Mouse (Mus musculus) liver (tissue): Measurements from ENCODE around the gene Hbq1b.
A peak's percentile ranks its signal among the peaks of the same experiment; 100 is the strongest.
"Not testable (repeated sequence)": the region's sequence is repeated elsewhere in the genome, so short reads cannot be mapped to it uniquely, and the experiment has no call there.

Source experiments
- DNase-seq: peaks from one replicate; pipeline ENCODE4 v3.0.0-alpha.2; 2020; ENCODE audit warnings: mixed read lengths

The Hbq1b gene

DNA sequence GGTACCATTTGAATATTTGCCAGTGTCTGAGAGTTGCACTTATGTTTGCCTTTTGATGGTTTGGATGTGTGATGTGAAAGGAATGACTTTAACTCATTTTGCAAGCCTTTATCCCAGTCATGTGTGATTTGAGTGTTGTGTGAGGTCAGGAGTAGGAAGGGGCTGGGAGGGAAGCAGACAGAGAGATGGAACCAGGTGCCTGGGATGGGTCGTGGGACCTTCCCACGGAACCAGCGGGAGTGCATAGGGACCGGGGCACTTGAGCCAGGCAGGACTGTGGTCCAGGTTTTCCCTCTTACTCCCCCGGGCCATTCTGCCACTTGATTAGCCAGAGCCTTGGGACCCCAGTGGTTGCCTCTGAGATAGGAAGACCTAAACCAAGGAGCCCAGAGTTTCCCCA is 18.8 kb upstream of the Hbq1b start:
- DNase-seq = peak; percentile 49

DNA sequence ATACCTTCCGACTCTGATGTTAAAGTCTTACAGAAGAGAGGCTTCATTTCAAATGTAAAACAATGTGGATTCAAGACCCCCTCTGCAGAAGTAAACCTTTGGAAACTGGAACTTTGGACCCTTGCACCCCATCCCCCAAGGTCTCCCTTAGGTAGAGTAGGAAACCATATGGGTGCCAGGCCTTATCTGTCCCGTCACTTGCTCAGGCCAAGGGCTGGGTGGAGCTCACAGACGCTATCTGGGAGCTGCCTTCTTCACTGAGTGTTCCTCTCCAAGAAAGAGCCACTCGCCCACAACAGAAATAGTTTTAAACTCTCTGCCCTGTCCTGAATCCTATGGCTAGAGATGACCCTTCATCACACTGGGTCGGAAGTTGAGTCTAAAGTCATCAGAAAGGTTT is 17.8 kb upstream of the Hbq1b start:
- peak; percentile 91 for DNase-seq

DNA sequence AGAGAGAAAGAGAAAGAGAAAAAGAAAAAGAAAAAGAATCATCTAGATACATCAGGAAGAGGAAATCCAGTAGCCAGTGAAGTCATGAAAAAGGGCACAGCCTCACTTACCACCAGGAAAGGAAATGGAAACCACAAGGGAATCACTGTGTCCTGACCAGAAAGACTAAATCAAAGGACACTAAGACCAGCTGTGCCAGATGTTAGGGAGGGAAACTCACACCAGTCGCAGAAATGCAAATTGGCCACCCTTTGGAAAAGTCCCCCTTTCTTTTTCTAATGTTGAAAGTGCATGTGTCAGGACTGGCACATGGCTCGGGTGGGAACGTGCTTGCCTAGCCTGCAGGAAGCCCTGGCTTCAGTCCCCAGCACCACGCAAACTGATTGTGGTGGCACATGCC is 15.6 kb upstream of the Hbq1b start:
- peak; percentile 25 for DNase-seq

DNA sequence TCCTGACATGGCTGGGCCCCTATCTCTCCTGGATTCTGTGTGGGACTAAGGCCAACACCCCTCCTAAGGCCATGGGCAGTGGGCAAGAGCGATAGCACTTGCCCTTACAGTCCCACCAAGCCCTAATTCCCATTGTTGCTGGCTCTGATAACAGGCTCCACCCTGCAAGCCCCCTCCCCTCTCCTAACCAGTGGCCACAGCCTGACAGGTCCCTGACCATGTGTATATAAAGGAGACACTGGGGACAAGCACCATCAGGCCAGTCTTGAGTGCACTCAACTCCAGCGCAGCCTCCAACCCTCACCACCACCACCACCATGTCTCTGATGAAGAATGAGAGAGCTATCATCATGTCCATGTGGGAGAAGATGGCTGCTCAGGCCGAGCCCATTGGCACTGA is 10.4 kb upstream of the Hbq1b start, which contains the start of gene Hba-x:
Gene Hba-x (plus strand): TSS at position 54 of the 400 bp plus-strand sequence.
- no peak for DNase-seq

DNA sequence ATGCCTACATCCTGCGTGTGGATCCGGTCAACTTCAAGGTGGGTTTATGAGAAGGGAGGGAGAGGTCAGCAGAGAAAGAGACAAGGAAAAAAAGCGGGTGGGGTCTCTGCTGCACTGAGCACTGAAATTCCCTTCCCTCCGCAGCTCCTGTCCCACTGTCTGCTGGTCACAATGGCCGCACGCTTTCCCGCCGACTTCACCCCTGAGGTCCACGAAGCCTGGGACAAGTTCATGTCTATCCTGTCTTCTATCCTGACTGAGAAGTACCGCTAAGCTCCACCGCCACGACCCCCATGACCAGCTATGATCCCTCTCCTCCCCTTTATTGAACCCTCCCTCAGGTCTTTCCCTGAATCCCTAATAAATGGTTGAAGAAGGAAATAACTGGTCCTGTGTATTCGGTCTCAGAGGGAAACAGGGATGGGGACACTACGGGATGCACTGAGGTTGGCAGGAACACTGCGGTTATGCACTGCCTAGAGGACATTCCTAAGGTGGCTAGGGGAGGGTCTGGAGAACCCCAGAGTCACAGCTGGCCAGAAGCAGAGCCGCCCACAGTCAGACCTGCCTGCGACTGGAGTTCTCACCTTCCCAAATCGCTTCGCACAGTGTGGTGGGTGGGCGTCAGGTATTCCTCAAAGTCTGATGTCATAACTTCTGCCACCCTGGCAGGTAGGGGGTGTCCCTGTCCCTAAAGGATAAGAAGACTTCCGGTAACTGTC is 8.9 kb upstream of the Hbq1b start:
- no peak for DNase-seq

DNA sequence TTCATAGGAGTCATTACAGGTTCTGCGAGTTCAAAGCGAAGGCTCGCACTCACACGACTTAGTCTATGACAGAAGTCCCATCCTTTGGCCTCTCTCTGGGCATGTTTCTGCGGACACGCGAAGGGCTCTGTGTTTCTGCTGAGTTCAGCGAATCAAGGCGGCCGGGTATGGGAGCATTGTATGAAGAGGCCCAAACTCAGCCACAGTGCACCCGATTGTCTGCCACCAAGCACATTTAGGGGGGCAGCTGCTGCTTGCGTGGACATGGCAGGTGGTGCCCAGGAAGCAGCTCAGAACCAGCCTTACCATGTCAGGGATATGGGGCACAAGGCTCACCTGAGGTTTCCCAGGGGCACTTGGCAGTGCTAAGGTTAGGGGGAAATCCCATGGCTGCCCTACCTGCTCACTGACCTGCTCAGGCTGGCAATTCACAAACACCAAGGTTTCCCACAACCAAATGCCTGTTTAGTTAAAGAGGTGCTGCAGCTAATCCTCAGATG is 8.3 kb upstream of the Hbq1b start:
- no peak for DNase-seq

DNA sequence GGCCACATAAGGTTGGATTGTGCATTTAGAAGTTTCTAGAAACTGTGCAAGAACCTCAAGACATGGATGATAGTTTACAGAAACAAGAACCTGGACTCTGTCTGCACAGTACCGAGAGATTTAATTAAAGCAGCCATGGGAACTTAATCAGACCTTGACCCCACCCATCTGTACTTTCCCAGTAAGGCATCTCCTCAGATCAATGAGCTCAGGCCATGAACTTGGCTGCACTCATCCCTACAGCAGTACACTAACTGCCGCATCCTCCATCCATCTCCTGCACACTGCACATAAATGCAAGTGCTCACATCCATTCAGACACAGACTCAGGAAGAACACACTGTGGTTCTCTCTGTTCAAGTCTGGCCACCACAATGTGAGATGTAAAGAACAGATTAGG is 6.1 kb upstream of the Hbq1b start:
- peak; percentile 57 for DNase-seq

DNA sequence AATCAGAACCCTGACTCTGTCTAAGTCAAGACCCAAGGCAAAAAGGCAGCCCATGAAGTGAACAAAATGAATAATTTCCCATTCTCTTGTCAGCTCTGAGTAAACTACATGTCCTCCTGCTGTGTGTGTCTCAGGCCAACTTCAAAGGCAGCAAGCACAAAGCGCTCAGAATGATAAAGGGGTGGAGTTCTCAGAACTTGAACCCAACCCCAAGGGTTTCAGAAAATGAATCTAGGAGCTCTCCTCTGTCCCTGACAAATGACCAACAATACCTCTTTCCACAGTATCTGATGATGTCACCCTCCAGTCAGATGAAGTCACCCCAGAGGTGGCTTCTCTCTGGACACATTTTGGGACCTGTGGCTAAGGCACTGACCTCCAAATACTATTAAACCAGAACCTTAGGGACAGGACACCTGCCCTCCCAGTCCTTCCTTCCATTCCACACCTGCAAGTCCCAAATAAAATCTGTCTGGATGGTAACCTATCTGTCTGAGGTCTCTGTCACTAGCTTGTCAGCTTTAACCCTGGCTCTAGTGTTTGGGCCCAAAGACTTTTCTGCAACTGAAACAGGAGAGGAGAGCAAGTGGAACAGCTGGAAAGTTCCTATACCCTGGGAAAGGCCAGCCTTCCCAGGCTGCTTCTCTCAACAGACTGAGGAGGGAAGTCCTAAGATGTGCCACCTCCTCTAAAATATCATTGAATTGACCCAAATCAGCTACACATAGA is 5.2 kb upstream of the Hbq1b start:
- peak; percentile 66 for DNase-seq

DNA sequence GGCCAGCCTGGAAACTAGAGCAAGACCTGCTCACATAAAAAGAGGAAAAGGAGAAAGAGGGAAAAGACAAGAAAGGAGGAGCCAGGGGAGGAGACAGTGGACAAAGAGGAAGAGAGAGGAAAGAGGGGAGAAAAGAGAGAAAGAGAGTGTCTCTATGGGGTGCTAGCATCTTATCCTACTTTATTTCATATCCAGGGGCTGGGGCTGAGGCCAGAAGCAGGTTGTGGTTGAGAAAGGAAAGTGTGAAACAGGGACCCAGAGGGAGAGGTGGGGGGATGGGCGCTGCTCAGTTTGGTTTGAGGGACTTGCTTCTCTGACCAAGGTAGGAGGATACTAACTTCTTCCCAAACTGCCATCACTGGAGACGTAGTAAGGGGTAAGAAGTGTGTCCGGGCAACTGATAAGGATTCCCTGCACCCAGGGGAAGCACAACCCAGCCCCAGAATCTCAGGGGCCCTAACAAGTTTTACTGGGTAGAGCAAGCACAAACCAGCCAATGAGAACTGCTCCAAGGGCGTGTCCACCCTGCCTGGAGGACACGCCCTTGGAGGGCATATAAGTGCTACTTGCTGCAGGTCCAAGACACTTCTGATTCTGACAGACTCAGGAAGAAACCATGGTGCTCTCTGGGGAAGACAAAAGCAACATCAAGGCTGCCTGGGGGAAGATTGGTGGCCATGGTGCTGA is 3.5 kb upstream of the Hbq1b start, which contains the start of gene Hba-a1:
Gene Hba-a1 (plus strand): TSS at position 421 of the 687 bp plus-strand sequence.
- peak; percentile 36 for DNase-seq

DNA sequence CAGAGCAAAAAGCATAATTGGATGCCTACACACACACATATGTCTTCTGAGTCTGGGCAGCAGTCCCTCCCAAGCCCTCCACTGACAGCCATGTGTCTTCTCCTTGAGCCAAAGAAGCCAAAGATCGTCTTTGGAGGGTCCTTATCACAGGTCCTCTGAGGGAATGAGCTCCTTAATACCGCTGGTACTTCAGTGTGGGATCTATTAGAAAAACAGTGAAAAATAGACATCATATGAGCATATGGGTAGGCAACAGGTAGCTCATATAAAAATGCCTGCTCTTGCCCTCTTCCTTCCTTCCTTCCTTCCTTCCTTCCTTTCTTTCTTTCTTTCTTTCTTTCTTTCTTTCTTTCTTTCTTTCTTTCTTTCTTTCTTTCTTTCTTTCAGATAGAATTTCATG is 2.2 kb upstream of the Hbq1b start:
- DNase-seq = peak; percentile 34

DNA sequence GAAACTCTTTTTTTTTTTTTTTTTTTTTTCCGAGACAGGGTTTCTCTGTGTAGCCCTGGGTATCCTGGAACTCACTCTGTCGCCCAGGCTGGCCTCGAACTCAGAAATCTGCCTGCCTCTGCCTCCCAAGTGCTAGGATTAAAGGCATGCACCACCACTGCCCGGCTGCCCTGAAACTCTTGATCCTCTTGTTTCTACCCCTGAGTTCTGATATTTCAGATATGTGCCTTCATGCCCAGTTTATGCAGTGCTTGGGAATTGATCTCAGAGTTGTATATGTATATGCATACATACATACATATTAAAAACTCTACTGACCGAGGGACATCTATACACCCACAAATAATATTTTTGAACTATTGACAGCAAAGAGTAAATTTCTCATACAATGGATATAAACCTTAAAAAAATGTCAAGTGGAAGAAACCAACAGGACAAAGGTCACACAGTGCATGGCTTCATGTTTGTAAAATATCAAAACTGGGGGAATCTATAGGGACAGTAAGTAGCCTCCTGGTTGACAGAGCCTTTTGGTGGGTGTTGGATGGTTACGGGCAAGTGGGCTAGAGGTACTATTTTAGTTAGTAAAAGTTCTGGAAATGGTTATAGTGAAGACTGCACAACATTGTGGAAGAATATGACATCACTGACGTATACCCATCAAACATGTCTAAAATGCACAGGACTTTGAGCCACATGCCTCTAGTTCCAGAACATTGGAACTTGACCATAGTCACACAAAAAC is 1.6 kb upstream of the Hbq1b start:
- peak; percentile 83 for DNase-seq

DNA sequence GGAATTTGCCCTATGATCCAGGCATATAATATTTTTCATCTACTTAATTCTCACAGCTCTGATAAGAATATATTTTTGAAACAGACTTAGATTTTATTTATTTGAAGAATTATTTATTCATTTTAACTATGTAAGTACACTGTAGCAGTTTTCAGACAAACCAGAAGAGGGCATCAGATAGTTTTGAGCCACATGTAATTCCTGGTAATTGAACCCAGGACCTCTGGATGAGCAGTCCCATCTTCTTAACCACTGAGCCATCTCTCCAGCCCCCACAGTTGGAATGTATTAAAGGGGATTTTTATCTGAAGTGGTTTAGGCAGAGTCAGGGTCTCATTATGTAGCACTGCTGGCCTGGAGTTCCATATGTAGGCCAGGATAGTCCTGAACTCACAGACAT is 878 bp upstream of the Hbq1b start:
- DNase-seq = not testable (repeated sequence)

DNA sequence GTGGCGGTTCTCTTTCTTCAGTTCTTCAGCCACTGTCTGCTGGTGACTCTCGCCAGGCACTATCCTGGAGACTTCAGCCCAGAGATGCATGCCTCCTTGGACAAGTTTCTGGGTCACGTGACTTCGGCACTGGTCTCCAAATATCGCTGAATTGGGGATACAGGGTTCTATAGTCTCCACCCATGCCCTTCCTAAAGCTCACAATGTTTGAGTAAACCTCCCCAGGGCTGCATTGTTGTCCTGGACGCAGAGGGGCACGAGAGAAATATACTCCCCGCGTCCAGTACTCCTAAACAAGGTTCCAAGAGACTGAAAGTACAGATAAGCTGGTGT is 694 bp downstream of the Hbq1b start:
- DNase-seq = peak; percentile 66

DNA sequence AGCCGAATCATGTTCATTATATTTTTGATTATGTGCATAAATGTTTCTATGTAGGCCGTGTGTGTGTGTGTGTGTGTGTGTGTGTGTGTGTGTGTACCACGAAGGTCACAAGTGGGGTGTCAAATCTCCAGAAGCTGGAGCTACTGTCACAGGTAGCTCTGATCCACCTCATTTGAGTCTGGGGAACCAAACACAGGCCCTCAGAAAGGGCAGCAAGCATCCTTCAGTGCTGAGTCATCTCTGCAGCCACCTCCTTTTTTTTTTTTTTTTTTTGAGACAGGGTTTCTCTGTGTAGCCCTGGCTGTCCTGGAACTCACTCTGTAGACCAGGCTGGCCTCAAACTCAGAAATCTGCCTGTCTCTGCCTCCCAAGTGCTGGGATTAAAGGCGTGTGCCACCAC is 6.1 kb downstream of the Hbq1b start:
- DNase-seq = peak; percentile 64

DNA sequence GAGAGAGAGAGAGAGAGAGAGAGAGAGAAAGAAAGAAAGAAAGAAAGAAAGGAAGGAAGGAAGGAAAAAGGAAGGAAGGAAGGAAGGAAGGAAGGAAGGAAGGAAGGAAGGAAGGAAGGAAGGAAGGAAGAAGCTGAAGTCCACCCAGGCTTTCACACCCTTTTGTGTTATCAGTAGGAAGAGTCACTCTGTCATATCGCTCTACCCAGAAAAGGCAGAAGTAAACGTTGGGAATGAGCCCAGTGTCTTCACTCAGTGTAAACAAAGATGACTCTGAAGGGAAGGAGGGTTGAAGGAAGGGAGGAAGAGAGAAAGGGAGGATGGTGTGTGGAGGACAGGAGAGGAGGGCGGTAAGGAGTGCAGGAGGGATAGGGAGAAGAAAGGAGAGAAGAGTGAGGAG is 6.7 kb downstream of the Hbq1b start:
- DNase-seq = peak; percentile 49

DNA sequence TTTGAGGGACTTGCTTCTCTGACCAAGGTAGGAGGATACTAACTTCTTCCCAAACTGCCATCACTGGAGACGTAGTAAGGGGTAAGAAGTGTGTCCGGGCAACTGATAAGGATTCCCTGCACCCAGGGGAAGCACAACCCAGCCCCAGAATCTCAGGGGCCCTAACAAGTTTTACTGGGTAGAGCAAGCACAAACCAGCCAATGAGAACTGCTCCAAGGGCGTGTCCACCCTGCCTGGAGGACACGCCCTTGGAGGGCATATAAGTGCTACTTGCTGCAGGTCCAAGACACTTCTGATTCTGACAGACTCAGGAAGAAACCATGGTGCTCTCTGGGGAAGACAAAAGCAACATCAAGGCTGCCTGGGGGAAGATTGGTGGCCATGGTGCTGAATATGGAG is 9.4 kb downstream of the Hbq1b start, which contains the start of gene Hba-a2:
Gene Hba-a2 (plus strand): TSS at position 287 of the 400 bp plus-strand sequence.
- DNase-seq = not testable (repeated sequence)

DNA sequence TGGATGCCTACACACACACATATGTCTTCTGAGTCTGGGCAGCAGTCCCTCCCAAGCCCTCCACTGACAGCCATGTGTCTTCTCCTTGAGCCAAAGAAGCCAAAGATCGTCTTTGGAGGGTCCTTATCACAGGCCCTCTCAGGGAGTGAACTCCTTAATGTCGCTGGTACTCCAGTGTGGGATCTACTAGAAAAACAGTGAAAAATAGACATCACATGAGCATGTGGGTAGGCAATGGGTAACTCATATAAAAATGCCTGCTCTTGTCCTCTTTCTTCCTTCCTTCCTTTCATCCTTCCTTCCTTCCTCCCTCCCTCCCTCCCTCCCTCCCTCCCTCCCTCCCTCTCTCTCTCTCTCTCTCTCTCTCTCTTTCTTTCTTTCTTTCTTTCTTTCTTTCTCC is 10.7 kb downstream of the Hbq1b start:
- not testable (repeated sequence) for DNase-seq

DNA sequence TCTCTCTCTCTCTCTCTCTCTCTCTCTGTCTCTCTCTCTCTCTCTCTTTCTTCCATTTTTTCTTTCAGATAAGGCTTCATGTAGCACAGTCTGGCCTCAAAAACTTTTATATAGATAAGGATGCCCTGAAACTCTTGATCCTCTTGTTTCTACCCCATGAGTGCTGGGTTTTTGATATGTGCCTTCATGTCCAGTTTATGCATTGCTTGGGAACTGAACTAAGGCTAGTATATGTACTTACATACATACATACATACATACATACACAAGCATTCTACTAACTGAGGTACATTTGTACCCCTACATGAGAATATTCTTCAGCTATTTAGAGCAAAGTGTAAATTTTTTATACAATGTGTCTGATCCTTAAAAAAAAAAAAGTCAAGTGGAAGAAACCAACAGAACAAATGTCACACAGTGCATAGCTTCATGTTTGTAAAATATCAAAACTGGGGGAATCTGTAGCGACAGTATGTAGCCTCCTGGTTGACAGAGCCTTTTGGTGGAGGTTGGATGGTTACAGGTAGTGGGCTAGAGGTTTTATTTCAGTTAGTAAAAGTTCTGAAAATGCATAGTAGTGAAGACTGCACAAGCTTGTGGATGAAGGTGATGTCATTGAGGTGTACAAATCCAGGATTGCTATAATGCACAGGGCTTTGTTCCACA is 11.2 kb downstream of the Hbq1b start:
- peak; percentile 50 for DNase-seq

DNA sequence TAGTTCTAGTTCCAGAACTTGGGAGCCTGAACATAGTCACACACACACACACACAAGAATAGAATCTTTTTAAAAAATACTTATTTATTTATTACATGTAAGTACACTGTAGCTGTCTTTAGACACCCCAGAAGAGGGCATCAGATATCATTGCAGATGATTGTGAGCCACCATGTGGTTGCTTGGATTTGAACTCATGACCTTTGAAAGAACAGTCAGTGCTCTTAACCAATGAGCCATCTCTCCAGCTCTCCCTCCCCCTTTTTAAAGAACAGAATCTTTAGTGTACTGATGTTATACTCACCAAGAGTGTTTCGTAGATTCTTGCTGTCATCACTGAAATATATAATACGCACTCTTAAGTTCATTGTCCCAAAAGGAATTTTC is 11.8 kb downstream of the Hbq1b start:
- DNase-seq = peak; percentile 52

DNA sequence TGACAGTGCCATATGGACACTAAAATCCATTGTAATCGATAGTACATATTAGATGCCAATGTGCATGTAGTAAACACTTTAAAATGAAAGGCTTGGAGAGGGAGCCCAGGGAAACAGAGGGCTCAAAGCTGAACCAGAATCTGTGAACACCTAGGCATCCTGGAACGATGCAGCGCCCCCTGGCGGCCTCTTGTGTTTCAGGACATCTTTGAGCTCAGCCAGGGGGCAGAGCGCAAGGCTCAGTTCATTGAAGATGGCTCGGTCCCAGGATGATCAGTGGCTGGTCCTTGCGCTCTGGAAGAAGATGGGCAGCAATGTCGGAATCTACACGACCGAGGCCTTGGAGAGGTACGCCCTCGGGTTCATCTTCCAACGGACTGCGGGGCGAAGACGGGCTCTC is 13.1 kb downstream of the Hbq1b start, which contains the start of gene Hbq1a:
Gene Hbq1a (plus strand): TSS at position 205 of the 400 bp plus-strand sequence.
- peak; percentile 76 for DNase-seq

DNA sequence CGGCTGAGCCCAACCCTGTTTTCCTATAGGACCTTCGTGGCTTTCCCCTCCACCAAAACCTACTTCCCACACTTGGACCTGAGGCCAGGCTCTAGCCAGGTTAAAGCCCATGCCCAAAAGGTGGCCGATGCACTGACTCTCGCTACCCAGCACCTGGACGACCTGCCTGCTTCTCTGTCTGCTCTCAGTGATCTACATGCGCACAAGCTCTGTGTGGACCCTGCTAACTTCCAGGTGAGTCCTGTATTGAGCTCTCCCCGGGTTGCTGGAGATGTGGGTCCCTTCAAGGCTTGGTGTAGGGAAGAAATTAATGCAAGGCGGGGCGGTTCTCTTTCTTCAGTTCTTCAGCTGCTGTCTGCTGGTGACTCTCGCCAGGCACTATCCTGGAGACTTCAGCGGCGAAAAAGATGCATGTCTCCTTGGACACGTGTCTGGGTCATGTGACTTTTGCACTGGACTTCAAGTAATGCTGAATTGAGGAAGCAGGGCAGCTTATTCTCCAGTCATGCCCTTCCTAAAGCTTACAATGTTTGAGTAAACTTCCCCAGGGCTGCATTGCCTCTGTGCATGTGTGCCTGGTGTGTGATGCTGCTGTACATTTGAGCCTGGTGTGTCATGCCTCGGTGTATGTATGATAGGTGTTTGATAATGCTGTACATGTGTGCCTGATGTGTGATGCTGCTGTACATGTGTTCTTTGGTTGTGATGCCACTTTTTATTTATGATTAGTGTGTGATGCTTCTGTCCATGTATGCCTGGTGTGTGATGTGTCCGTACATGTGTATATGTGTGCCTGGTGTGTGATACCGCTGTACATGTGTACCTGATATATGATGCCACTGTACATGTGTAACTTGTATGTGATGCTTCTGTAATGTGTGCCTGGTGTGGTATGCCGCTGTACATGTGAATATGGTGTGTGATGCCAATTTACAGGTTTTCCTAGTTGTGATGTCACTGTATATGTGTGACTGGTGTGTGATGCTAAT is 13.8 kb downstream of the Hbq1b start:
- no peak for DNase-seq
